Mouse (Mus musculus): Measurements from ENCODE around the gene Fez2. TPM values are rescaled to one million over a fixed set of nuclear protein-coding genes. Genes with fewer than 3 reads are reported as not detected.

Fez2 gene
- polyA plus RNA-seq, 1 experiment: 42.9 TPM

DNA sequence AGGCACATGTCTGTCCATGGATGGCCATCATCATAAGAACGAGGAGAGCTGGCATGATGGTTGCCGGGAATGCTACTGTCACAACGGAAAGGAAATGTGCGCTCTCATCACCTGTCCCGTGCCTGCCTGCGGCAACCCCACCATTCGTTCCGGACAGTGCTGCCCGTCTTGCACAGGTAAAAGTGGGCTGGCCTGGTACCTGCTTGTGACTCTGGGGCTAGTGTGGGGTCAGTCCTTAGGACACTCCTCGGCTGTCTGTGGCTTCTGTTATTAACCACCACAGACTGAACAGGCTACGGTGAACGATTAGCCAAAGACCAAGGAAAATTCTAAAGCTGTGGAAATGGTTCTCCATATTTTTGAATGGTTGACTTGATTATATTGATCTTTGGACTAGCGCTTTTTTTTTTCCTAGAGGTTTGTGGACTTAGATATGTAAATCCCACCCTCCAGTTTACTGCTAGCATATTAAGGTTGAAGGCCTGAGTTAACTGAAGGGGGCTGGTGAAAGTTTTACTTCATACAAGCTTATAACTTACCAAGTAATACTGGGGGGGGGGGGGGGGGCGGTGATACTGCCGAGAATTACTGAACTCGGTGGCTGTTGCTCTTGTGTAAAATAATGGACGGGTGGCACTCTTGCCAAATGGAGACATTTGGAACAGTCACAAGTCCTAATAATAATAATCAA is 70.7 kb downstream of the Fez2 start:
- Histone ChIP-seq H3K4me1 (ENCODE audit: control insufficient read depth, insufficient read depth, low read length) (peaks cover 6% of the 10 kb centered on the region; the same call in 1 of the 2 replicates), H3K36me3 (ENCODE audit: control insufficient read depth, insufficient read depth, low read length) (peaks cover 3% of the 10 kb centered on the region; the same call in 1 of the 2 replicates), H3K27me3 (replicated peaks; ENCODE audit: control insufficient read depth, insufficient read depth, low read length) (no peaks in the 10 kb centered on the region), H3K4me3 (ENCODE audit: insufficient read depth, low read depth, low read length) (no peak overlapping the region), H3K27ac (ENCODE audit: insufficient read depth, low read depth, low read length) (peak overlapping the region; percentile 59; the same call in 1 of the 2 replicates)
- WGBS: 66% methylated on average over 17 of the region's 17 CpGs
- DNase-seq: peak; percentile 56
- no peak for TF ChIP-seq POLR2A (IDR thresholded peaks at IDR 0.05; ENCODE audit: low read depth, low read length)
- no peak for TF ChIP-seq CTCF (conservative IDR thresholded peaks at IDR 0.05; ENCODE audit: insufficient read depth, insufficient read length, low read depth, low read length)

DNA sequence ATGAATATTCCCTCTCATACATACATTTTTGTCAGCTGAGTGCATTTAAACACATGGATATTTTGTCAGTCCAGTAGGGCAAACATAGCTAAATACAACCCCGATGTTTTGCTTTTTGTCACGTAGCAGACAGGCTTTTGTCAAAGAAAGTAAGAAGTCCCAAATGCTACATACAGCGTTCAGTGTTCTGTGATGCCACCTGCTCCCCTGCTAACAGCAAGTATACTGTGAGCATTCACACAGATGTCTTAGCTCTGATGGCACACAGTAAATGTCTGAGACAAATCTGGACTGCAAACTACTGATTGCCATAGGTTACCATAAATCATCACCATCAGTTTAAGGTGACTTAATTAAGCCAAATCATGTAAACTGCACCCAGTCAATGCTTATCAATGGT is 74.3 kb downstream of the Fez2 start:
- DNase-seq: no peak
- WGBS: 95% methylated on average over 3 of the region's 3 CpGs
- H3K27me3 ChIP-seq (replicated peaks; ENCODE audit: control insufficient read depth, insufficient read depth, low read length): no peaks in the 10 kb centered on the region
- H3K27ac ChIP-seq (ENCODE audit: insufficient read depth, low read depth, low read length): no peak overlapping the region
- H3K4me3 ChIP-seq (ENCODE audit: insufficient read depth, low read depth, low read length): no peak overlapping the region
- H3K36me3 ChIP-seq (ENCODE audit: control insufficient read depth, insufficient read depth, low read length): peaks cover 1% of the 10 kb centered on the region; the same call in 1 of the 2 replicates
- TF ChIP-seq POLR2A (IDR thresholded peaks at IDR 0.05; ENCODE audit: low read depth, low read length) (no peak), CTCF (conservative IDR thresholded peaks at IDR 0.05; ENCODE audit: insufficient read depth, insufficient read length, low read depth, low read length) (no peak)
- H3K4me1 ChIP-seq (ENCODE audit: control insufficient read depth, insufficient read depth, low read length): peaks cover 4% of the 10 kb centered on the region; the same call in 1 of the 2 replicates

DNA sequence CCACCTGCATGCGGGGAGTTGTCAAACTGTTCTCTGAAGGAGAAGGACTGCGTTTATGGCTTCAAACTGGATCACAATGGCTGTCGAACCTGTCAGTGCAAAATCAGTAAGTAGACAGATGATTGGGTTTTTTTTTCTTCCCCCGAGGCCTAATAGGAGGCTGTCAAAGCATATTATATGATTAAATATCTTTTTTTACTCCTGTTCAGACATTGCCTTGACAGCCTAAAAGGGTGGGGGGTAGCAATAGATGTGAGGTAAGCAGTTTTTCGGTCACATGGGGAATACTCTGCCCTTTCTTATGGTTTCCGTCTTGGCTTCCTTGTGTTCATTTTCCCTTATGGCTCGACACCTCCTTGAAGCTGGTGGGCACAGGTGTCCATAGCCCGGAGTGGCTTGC is 82.7 kb downstream of the Fez2 start:
- no peak overlapping the region for H3K4me3 ChIP-seq (ENCODE audit: insufficient read depth, low read depth, low read length)
- no peak for DNase-seq
- H3K36me3 ChIP-seq (ENCODE audit: control insufficient read depth, insufficient read depth, low read length): peaks cover 3% of the 10 kb centered on the region; the same call in 1 of the 2 replicates
- TF ChIP-seq CTCF (conservative IDR thresholded peaks at IDR 0.05; ENCODE audit: insufficient read depth, insufficient read length, low read depth, low read length) (no peak), POLR2A (IDR thresholded peaks at IDR 0.05; ENCODE audit: low read depth, low read length) (no peak)
- no peaks in the 10 kb centered on the region for H3K27me3 ChIP-seq (replicated peaks; ENCODE audit: control insufficient read depth, insufficient read depth, low read length)
- 94% methylated on average over 8 of the region's 8 CpGs for WGBS
- H3K4me1 ChIP-seq (ENCODE audit: control insufficient read depth, insufficient read depth, low read length): no peaks in the 10 kb centered on the region
- H3K27ac ChIP-seq (ENCODE audit: insufficient read depth, low read depth, low read length): no peak overlapping the region

GRCm38 (mm10) chr17:78333275-78333674 is 84.7 kb downstream of the Fez2 start:
- no peak for DNase-seq
- TF ChIP-seq POLR2A (IDR thresholded peaks at IDR 0.05; ENCODE audit: low read depth, low read length) (no peak), CTCF (conservative IDR thresholded peaks at IDR 0.05; ENCODE audit: insufficient read depth, insufficient read length, low read depth, low read length) (no peak)
- Histone ChIP-seq H3K27ac (ENCODE audit: insufficient read depth, low read depth, low read length) (no peak overlapping the region), H3K4me3 (ENCODE audit: insufficient read depth, low read depth, low read length) (no peak overlapping the region), H3K4me1 (ENCODE audit: control insufficient read depth, insufficient read depth, low read length) (0 out of 2 replicates have a peak, but pooled peaks cover 2% of the 10 kb centered on the region), H3K36me3 (ENCODE audit: control insufficient read depth, insufficient read depth, low read length) (peaks cover 3% of the 10 kb centered on the region; the same call in 1 of the 2 replicates), H3K27me3 (replicated peaks; ENCODE audit: control insufficient read depth, insufficient read depth, low read length) (no peaks in the 10 kb centered on the region)
- WGBS: 91% methylated on average over 10 of the region's 10 CpGs

GRCm38 (mm10) chr17:78331438-78331837 is 86.5 kb downstream of the Fez2 start:
- 60% methylated on average over 8 of the region's 8 CpGs for WGBS

DNA sequence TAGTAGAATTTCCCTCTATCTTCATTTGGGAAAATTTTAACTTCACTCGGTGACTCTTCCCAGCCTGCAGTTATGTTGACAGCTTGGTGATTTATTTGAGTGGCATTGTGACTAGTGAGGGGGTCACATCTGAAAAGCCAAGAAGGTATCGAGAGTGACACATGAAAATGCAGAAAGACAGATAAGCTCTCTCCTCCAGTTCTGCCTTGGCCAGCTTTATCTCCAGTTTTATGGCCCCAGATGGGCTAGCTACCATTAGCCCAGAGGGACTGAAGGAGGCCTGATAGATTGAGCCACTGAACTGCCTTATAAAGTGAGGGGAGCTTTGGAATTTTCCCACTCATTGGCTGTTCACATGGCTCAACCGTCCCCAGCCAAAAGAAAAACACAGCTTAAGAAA is 89.7 kb downstream of the Fez2 start:
- 53% methylated on average over 3 of the region's 3 CpGs for WGBS
- H3K4me3 ChIP-seq (ENCODE audit: insufficient read depth, low read depth, low read length): no peak overlapping the region
- TF ChIP-seq CTCF (conservative IDR thresholded peaks at IDR 0.05; ENCODE audit: insufficient read depth, insufficient read length, low read depth, low read length) (no peak), POLR2A (IDR thresholded peaks at IDR 0.05; ENCODE audit: low read depth, low read length) (no peak)
- H3K27ac ChIP-seq (ENCODE audit: insufficient read depth, low read depth, low read length): peak overlapping the region; percentile 57
- no peaks in the 10 kb centered on the region for H3K27me3 ChIP-seq (replicated peaks; ENCODE audit: control insufficient read depth, insufficient read depth, low read length)
- peaks cover 7% of the 10 kb centered on the region; the same call in 1 of the 2 replicates for H3K4me1 ChIP-seq (ENCODE audit: control insufficient read depth, insufficient read depth, low read length)
- no peaks in the 10 kb centered on the region for H3K36me3 ChIP-seq (ENCODE audit: control insufficient read depth, insufficient read depth, low read length)
- DNase-seq: no peak

More at GRCm38 (mm10) chr17:78331438-78331837, 86.5 kb downstream of the Fez2 start:
- DNase-seq: no peak
- Histone ChIP-seq H3K36me3 (ENCODE audit: control insufficient read depth, insufficient read depth, low read length) (peaks cover 3% of the 10 kb centered on the region; the same call in 1 of the 2 replicates), H3K4me3 (ENCODE audit: insufficient read depth, low read depth, low read length) (no peak overlapping the region), H3K27me3 (replicated peaks; ENCODE audit: control insufficient read depth, insufficient read depth, low read length) (no peaks in the 10 kb centered on the region), H3K27ac (ENCODE audit: insufficient read depth, low read depth, low read length) (no peak overlapping the region), H3K4me1 (ENCODE audit: control insufficient read depth, insufficient read depth, low read length) (0 out of 2 replicates have a peak, but pooled peaks cover 3% of the 10 kb centered on the region)
- no peak for TF ChIP-seq CTCF (conservative IDR thresholded peaks at IDR 0.05; ENCODE audit: insufficient read depth, insufficient read length, low read depth, low read length)
- TF ChIP-seq POLR2A (IDR thresholded peaks at IDR 0.05; ENCODE audit: low read depth, low read length): no peak

GRCm38 (mm10) chr17:78327187-78327586 is 90.8 kb downstream of the Fez2 start:
- H3K27me3 ChIP-seq (replicated peaks; ENCODE audit: control insufficient read depth, insufficient read depth, low read length): no peaks in the 10 kb centered on the region
- no peak overlapping the region for H3K4me3 ChIP-seq (ENCODE audit: insufficient read depth, low read depth, low read length)
- H3K4me1 ChIP-seq (ENCODE audit: control insufficient read depth, insufficient read depth, low read length): peaks cover 7% of the 10 kb centered on the region; the same call in 1 of the 2 replicates
- TF ChIP-seq POLR2A (IDR thresholded peaks at IDR 0.05; ENCODE audit: low read depth, low read length) (no peak), CTCF (conservative IDR thresholded peaks at IDR 0.05; ENCODE audit: insufficient read depth, insufficient read length, low read depth, low read length) (no peak)
- DNase-seq: no peak
- WGBS: 79% methylated on average over 4 of the region's 4 CpGs
- H3K27ac ChIP-seq (ENCODE audit: insufficient read depth, low read depth, low read length): no peak overlapping the region
- H3K36me3 ChIP-seq (ENCODE audit: control insufficient read depth, insufficient read depth, low read length): no peaks in the 10 kb centered on the region
